In genomic region chr16:23897984-23898586, GRCm38 (mm10) we compare ENCODE assay signal across 8 mouse cellular contexts. TPM values are rescaled to one million over a fixed set of nuclear protein-coding genes. Genes with fewer than 3 reads are reported as not detected.
DNase-seq lines count a peak whose midpoint lies in the region; ATAC-seq and TF ChIP-seq lines count a peak whose summit lies in the region.

No protein-coding gene starts in this region.

- no peaks in the 10 kb centered on the region for H3K9me3 ChIP-seq in hindbrain, embryonic 13.5 days
- no peaks in the 10 kb centered on the region for H3K9me3 ChIP-seq in lung, postnatal 0 days (ENCODE audit: low read length)

- DNase-seq in T-cell, adult 2 months (ENCODE audit: low spot score), result peak; percentile 59
- DNase-seq in cerebellum, postnatal 14 days, result peak; percentile 82 to 84
- peak; percentile 61 to 74 for DNase-seq in frontal cortex, postnatal 25 days (ENCODE audit: low spot score in 2 of 2)
- DNase-seq in layer of hippocampus, postnatal 14 days (ENCODE audit: low spot score in 2 of 2), result peak; percentile 76 to 82
- peak; percentile 87 for DNase-seq in lung, postnatal 0 days (ENCODE audit: low spot score)
- peak; percentile 19 for DNase-seq in ovary, postnatal 10 days (ENCODE audit: low spot score)
- DNase-seq in thymus, postnatal 10 days (ENCODE audit: low spot score in 2 of 2), result peak; percentile 9 to 50

- peak; percentile 92 for ATAC-seq in hindbrain, embryonic 13.5 days (ENCODE audit: low FRiP score)
- peak; percentile 89 for ATAC-seq in lung, postnatal 0 days

- H3K4me3 ChIP-seq in hindbrain, embryonic 13.5 days, result peak overlapping the region; percentile 25
- no peak overlapping the region for H3K4me3 ChIP-seq in lung, postnatal 0 days (ENCODE audit: low read depth, low read length)

- no peak for TF ChIP-seq EP300 in lung, postnatal 0 days (IDR thresholded peaks at IDR 0.05)

- TF ChIP-seq CTCF in lung, postnatal 0 days (IDR thresholded peaks at IDR 0.05), result peak; percentile 81

- peak overlapping the region; percentile 60; the same call in 1 of the 2 replicates for H3K9ac ChIP-seq in hindbrain, embryonic 13.5 days
- no peak overlapping the region for H3K9ac ChIP-seq in lung, postnatal 0 days (replicated peaks; ENCODE audit: low read depth)

- no peaks in the 10 kb centered on the region for H3K36me3 ChIP-seq in hindbrain, embryonic 13.5 days
- H3K36me3 ChIP-seq in lung, postnatal 0 days (ENCODE audit: insufficient read depth, low read length), result no peaks in the 10 kb centered on the region

- H3K4me1 ChIP-seq in hindbrain, embryonic 13.5 days (replicated peaks), result peaks cover 15% of the 10 kb centered on the region
- peaks cover 10% of the 10 kb centered on the region; the same call in 1 of the 2 replicates for H3K4me1 ChIP-seq in lung, postnatal 0 days (ENCODE audit: insufficient read depth, low read depth, low read length)

- peak overlapping the region; percentile 56 for H3K4me2 ChIP-seq in hindbrain, embryonic 13.5 days
- peak overlapping the region; percentile 31 for H3K4me2 ChIP-seq in lung, postnatal 0 days (replicated peaks; ENCODE audit: low read depth, low read length)

- 14% methylated on average over 15 of the region's 15 CpGs for WGBS in hindbrain, embryonic 13.5 days
- WGBS in lung, postnatal 0 days, result 11% methylated on average over 15 of the region's 15 CpGs

- peak overlapping the region; percentile 14 for H3K27ac ChIP-seq in hindbrain, embryonic 13.5 days
- H3K27ac ChIP-seq in lung, postnatal 0 days (ENCODE audit: low read length), result no peak overlapping the region

- 0 out of 2 replicates have a peak, but pooled peaks cover 15% of the 10 kb centered on the region for H3K27me3 ChIP-seq in hindbrain, embryonic 13.5 days
- peaks cover under 1% of the 10 kb centered on the region; the same call in 1 of the 2 replicates for H3K27me3 ChIP-seq in lung, postnatal 0 days (replicated peaks; ENCODE audit: insufficient read depth, low read length)

RNA-seq across cellular contexts. Expression of gene Sst, which starts 7.3 kb away (rescaled TPM):
- 242 and 252 TPM in 2 replicates for polyA plus RNA-seq in hindbrain, embryonic 13.5 days (2015; fragmentation: Nextera tagmentation; extraction: Ambion mirVana)
- 100 to 1,000 TPM; 330 to 395 TPM for total RNA-seq in layer of hippocampus, postnatal 14 days (2021)
- not detected in 2 replicates for polyA plus RNA-seq in lung, postnatal 0 days (2015; fragmentation: Nextera tagmentation; extraction: Ambion mirVana)

RNA-seq across cellular contexts. Expression of gene Rtp2, which starts 34.1 kb away (rescaled TPM):
- polyA plus RNA-seq in hindbrain, embryonic 13.5 days (2015; fragmentation: Nextera tagmentation; extraction: Ambion mirVana), result not detected in 2 replicates
- under 1 TPM; 0.36 to 0.65 TPM for total RNA-seq in layer of hippocampus, postnatal 14 days (2021)
- polyA plus RNA-seq in lung, postnatal 0 days (2015; fragmentation: Nextera tagmentation; extraction: Ambion mirVana), result not detected in 2 replicates

Comparison
In these comparisons a context has a peak if more than half of its experiments do, and no peak if none do; other contexts are left out.
1. DNase-seq: peak in every context shown above with its lines; median percentile 87 in lung, postnatal 0 days; 83 in cerebellum, postnatal 14 days; 79 in layer of hippocampus, postnatal 14 days; 68 in frontal cortex, postnatal 25 days; 59 in T-cell, adult 2 months; 30 in thymus, postnatal 10 days; 19 in ovary, postnatal 10 days.
2. RNA of gene Sst, which starts 7.3 kb away (polyA plus RNA-seq): 242 to 252 TPM in hindbrain, embryonic 13.5 days; not detected in lung, postnatal 0 days; every median in the first group is over 100 times any median in the second.